Mouse (Mus musculus) left cerebral cortex, adult 8-10 months (tissue): ENCODE measurements at regions not wholly inside any gene's neighbourhood (a gene's known extent, or its start where the extent isn't known, plus 50 kb on each side); places are given as distances from the start of the nearest gene placed in this dataset.

Experiments used
- DNase-seq, 2 experiments: peaks; one replicate each; pipeline ENCODE4 v3.0.0; 2022; ENCODE audit warnings: low spot score in 2 of 2

- no peak for DNase-seq
These were observed 180.4 kb downstream of the Gm19935 start for GRCm38 (mm10) chr8:90636770-90637169.

GRCm38 (mm10) chr8:90635766-90636492 is 181.3 kb downstream of the Gm19935 start:
- DNase-seq, result no peak

- DNase-seq, result no peak
These were observed 186.4 kb downstream of the Gm19935 start for GRCm38 (mm10) chr8:90630796-90631195.

- no peak for DNase-seq
These were observed 208.8 kb downstream of the Gm19935 start for GRCm38 (mm10) chr8:90608410-90608809.

- no peak for DNase-seq
These were observed 216.1 kb downstream of the Gm19935 start for GRCm38 (mm10) chr8:90600946-90601695.

- DNase-seq, result no peak
These were observed 219.8 kb downstream of the Gm19935 start for GRCm38 (mm10) chr8:90597376-90597775.

GRCm38 (mm10) chr8:90579426-90579825 is 231.3 kb upstream of the Tox3 start:
- DNase-seq, result no peak

GRCm38 (mm10) chr8:90576976-90577375 is 228.8 kb upstream of the Tox3 start:
- no peak for DNase-seq

GRCm38 (mm10) chr8:90574676-90575075 is 226.5 kb upstream of the Tox3 start:
- DNase-seq, result no peak

- DNase-seq, result no peak
These were observed 207.9 kb upstream of the Tox3 start for GRCm38 (mm10) chr8:90556079-90556427.

- DNase-seq, result no peak
These were observed 207.4 kb upstream of the Tox3 start for GRCm38 (mm10) chr8:90555415-90556078.

GRCm38 (mm10) chr8:90547276-90547675 is 199.1 kb upstream of the Tox3 start:
- no peak for DNase-seq

GRCm38 (mm10) chr8:90542619-90543018 is 194.5 kb upstream of the Tox3 start:
- peak in 1 of 2 experiments; percentile 47 for DNase-seq

GRCm38 (mm10) chr8:90536196-90536640 is 188.1 kb upstream of the Tox3 start:
- DNase-seq, result no peak

GRCm38 (mm10) chr8:90535515-90536156 is 187.5 kb upstream of the Tox3 start:
- peak in 1 of 2 experiments; percentile 24 for DNase-seq

- peak in 1 of 2 experiments; percentile 19 for DNase-seq
These were observed 173.2 kb upstream of the Tox3 start for GRCm38 (mm10) chr8:90521393-90521792.

GRCm38 (mm10) chr8:90520186-90520585 is 172.0 kb upstream of the Tox3 start:
- no peak for DNase-seq

GRCm38 (mm10) chr8:90519567-90519966 is 171.4 kb upstream of the Tox3 start:
- DNase-seq, result no peak

GRCm38 (mm10) chr8:90514191-90514590 is 166.0 kb upstream of the Tox3 start:
- DNase-seq, result no peak

GRCm38 (mm10) chr8:90513601-90514000 is 165.5 kb upstream of the Tox3 start:
- no peak for DNase-seq

GRCm38 (mm10) chr8:90513102-90513501 is 165.0 kb upstream of the Tox3 start:
- DNase-seq, result no peak

- no peak for DNase-seq
These were observed 164.5 kb upstream of the Tox3 start for GRCm38 (mm10) chr8:90512594-90512993.
